Mouse (Mus musculus): ENCODE results near the gene Ranbp1.

- TF ChIP-seq ZKSCAN1 (IDR thresholded peaks at IDR 0.05; ENCODE audit: borderline replicate concordance, low read depth, low read length) (no peak), CTCF (conservative IDR thresholded peaks at IDR 0.05 in 1 of 2, IDR thresholded peaks at IDR 0.05 in 1 of 2; ENCODE audit: low read depth in 2 of 2, low read length in 2 of 2) (no peak), EP300 (IDR thresholded peaks at IDR 0.05; ENCODE audit: low read length) (no peak), ZNF384 (IDR thresholded peaks at IDR 0.05; ENCODE audit: low read depth, low read length) (no peak), BHLHE40 (IDR thresholded peaks at IDR 0.05; ENCODE audit: low read depth, low read length) (no peak), E2F4 (IDR thresholded peaks at IDR 0.05; ENCODE audit: insufficient replicate concordance, low read depth, low read length) (no peak), POLR2A (IDR thresholded peaks at IDR 0.05; ENCODE audit: low read depth, low read length) (no peak), UBTF (IDR thresholded peaks at IDR 0.05; ENCODE audit: low read depth, low read length) (no peak), TCF12 (IDR thresholded peaks at IDR 0.05; ENCODE audit: low read depth, low read length) (no peak), JUN (IDR thresholded peaks at IDR 0.05; ENCODE audit: insufficient read depth, low read depth, low read length) (no peak), MAFK (IDR thresholded peaks at IDR 0.05; ENCODE audit: insufficient replicate concordance, low read length) (no peak)
Observed at GRCm38 (mm10) chr16:18191006-18191405, 57.5 kb downstream of the Ranbp1 start.
